Mouse (Mus musculus): Measurements from ENCODE around the gene Gm15155. TPM values are rescaled to one million over a fixed set of nuclear protein-coding genes. Genes with fewer than 3 reads are reported as not detected.

Gm15155 gene
- total RNA-seq (2023) = not detected

GRCm38 (mm10) chrX:155624341-155624841 lies at the start of gene Gm15155:
Gene Gm15155, plus strand, starts transcription at chrX:155624741.

DNA sequence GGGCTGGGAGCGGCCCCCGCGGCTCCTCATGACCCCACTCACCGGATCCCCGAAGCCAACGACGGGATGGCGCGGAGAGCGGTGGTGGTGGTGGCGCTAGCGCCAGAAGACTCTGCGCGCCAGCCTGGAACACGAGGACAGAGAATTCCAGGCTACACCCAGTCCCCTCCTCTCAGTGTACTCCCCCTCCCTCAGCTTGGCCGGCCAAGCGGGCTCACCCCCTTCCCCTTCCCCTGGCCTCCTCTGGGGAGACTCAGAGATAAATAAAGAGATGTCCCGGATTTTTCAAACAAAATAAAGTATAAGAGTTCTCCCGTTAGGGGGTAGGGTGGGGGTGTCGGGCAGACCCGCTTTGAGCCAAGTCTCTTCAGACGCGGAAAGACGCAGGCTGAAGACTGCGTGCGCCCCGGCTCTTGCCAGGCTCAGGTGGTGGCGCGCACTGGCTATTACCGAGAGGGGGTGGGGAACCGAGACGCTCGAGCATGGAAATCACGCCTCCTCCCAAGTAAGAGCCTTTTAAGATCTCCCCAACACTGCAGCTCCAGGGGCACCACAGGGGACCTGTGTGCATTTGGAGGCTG lies 750 bp upstream of the Gm15155 start, which contains the start of gene Ptchd1:
Gene Ptchd1, minus strand, starts transcription at position 114 of the 581 bp plus-strand sequence.

Other genes with a start within 250 kb of the Gm15155 start
- not detected for gene Ptchd1, start 927 bp upstream of the Gm15155 start, total RNA-seq (2023)

Data from B cell, adult 67 days (primary cell).